Mouse (Mus musculus): Measurements from ENCODE around the gene Etfb. TPM values are rescaled to one million over a fixed set of nuclear protein-coding genes. Genes with fewer than 3 reads are reported as not detected.

Etfb gene
- polyA plus RNA-seq, 1 experiment from 2014 or later: 214 TPM

GRCm38 (mm10) chr7:43447801-43448200 lies 3.9 kb downstream of the Etfb start:
- no peaks in the 10 kb centered on the region for H3K27me3 ChIP-seq
- ChIA-PET POLR2A (no interaction called here), CTCF (no interaction called here)
- ATAC-seq (no peak), DNase-seq (ENCODE audit: low read depth, low spot score) (no peak)
- in situ Hi-C loops (cut with MboI; ENCODE audit: low pct_unique_long_range_greater_than_20kb): loop anchor here (10.0 kb wide), 1 partner anchor 133 kb away; the partner anchor contains the start of gene Zfp715
- no peak for TF ChIP-seq CTCF (IDR thresholded peaks at IDR 0.05)

GRCm38 (mm10) chr7:43448246-43448645 lies 4.4 kb downstream of the Etfb start:
- in situ Hi-C loops (cut with MboI; ENCODE audit: low pct_unique_long_range_greater_than_20kb): loop anchor here (10.0 kb wide), 1 partner anchor 133 kb away; the partner anchor contains the start of gene Zfp715
- TF ChIP-seq CTCF (IDR thresholded peaks at IDR 0.05): no peak
- H3K27me3 ChIP-seq: no peaks in the 10 kb centered on the region
- DNase-seq (ENCODE audit: low read depth, low spot score) (no peak), ATAC-seq (no peak)
- ChIA-PET CTCF (no interaction called here), POLR2A (no interaction called here)

GRCm38 (mm10) chr7:43449811-43450210 lies 5.9 kb downstream of the Etfb start:
- ATAC-seq (no peak), DNase-seq (ENCODE audit: low read depth, low spot score) (no peak)
- no peak for TF ChIP-seq CTCF (IDR thresholded peaks at IDR 0.05)
- no peaks in the 10 kb centered on the region for H3K27me3 ChIP-seq
- in situ Hi-C loops (cut with MboI; ENCODE audit: low pct_unique_long_range_greater_than_20kb): loop anchor here (10.0 kb wide), 1 partner anchor 135 kb away; the partner anchor contains the start of gene Zfp715
- POLR2A ChIA-PET: no interaction called here
- CTCF ChIA-PET: no interaction called here

GRCm38 (mm10) chr7:43451726-43452125 lies 7.8 kb downstream of the Etfb start:
- ATAC-seq: no peak
- no peak for TF ChIP-seq CTCF (IDR thresholded peaks at IDR 0.05)
- in situ Hi-C loops (cut with MboI; ENCODE audit: low pct_unique_long_range_greater_than_20kb): no loop called here
- ChIA-PET POLR2A (no interaction called here), CTCF (no interaction called here)
- H3K27me3 ChIP-seq: no peaks in the 10 kb centered on the region
- DNase-seq (ENCODE audit: low read depth, low spot score): no peak

GRCm38 (mm10) chr7:43452609-43453008 lies 8.7 kb downstream of the Etfb start:
- POLR2A ChIA-PET: no interaction called here
- no peaks in the 10 kb centered on the region for H3K27me3 ChIP-seq
- CTCF ChIA-PET: interaction anchor here (0.6 to 1.5 kb wide), 2 partner anchors 29 to 31 kb away, joined by 3 to 4 read pairs; no protein-coding TSS in a partner anchor
- peak; percentile 74 for TF ChIP-seq CTCF (IDR thresholded peaks at IDR 0.05)
- DNase-seq (ENCODE audit: low read depth, low spot score) (no peak), ATAC-seq (peak; percentile 93)
- in situ Hi-C loops (cut with MboI; ENCODE audit: low pct_unique_long_range_greater_than_20kb): no loop called here

GRCm38 (mm10) chr7:43453599-43454355 lies 9.9 kb downstream of the Etfb start:
- ChIA-PET CTCF (interaction anchor here (0.7 to 1.5 kb wide), 3 partner anchors 16 to 31 kb away, joined by 4 read pairs; no protein-coding TSS in a partner anchor), POLR2A (no interaction called here)
- no peak for DNase-seq (ENCODE audit: low read depth, low spot score)
- no peaks in the 10 kb centered on the region for H3K27me3 ChIP-seq
- no peak for ATAC-seq
- in situ Hi-C loops (cut with MboI; ENCODE audit: low pct_unique_long_range_greater_than_20kb): no loop called here
- TF ChIP-seq CTCF (IDR thresholded peaks at IDR 0.05): no peak

- ATAC-seq: no peak
- no peak for DNase-seq (ENCODE audit: low read depth, low spot score)
- no peak for TF ChIP-seq CTCF (IDR thresholded peaks at IDR 0.05)
- ChIA-PET POLR2A (no interaction called here), CTCF (interaction anchor here (0.7 to 1.4 kb wide), 2 partner anchors 15 to 29 kb away, joined by 4 read pairs; no protein-coding TSS in a partner anchor)
- in situ Hi-C loops (cut with MboI; ENCODE audit: low pct_unique_long_range_greater_than_20kb): no loop called here
- H3K27me3 ChIP-seq: no peaks in the 10 kb centered on the region
Measured at GRCm38 (mm10) chr7:43454371-43454770, 10.5 kb downstream of the Etfb start.

- POLR2A ChIA-PET: no interaction called here
- H3K27me3 ChIP-seq: no peaks in the 10 kb centered on the region
- in situ Hi-C loops (cut with MboI; ENCODE audit: low pct_unique_long_range_greater_than_20kb): no loop called here
- CTCF ChIA-PET: interaction anchor here (1.3 kb wide), 1 partner anchor 40 kb away, joined by 3 read pairs; no protein-coding TSS in a partner anchor
- ATAC-seq (no peak), DNase-seq (ENCODE audit: low read depth, low spot score) (no peak)
- TF ChIP-seq CTCF (IDR thresholded peaks at IDR 0.05): no peak
Measured at GRCm38 (mm10) chr7:43462851-43463250, 19.0 kb downstream of the Etfb start, which contains the start of gene Vsig10l. Gene Vsig10l (plus strand): TSS chr7:43463151.

GRCm38 (mm10) chr7:43463976-43464375 lies 20.1 kb downstream of the Etfb start:
- H3K27me3 ChIP-seq: no peaks in the 10 kb centered on the region
- ATAC-seq (no peak), DNase-seq (ENCODE audit: low read depth, low spot score) (no peak)
- POLR2A ChIA-PET: interaction anchor here (1.2 kb wide), 1 partner anchor 151 kb away, joined by 3 read pairs; the partner anchor contains the start of gene Zfp715
- no peak for TF ChIP-seq CTCF (IDR thresholded peaks at IDR 0.05)
- CTCF ChIA-PET: no interaction called here
- in situ Hi-C loops (cut with MboI; ENCODE audit: low pct_unique_long_range_greater_than_20kb): no loop called here

- ChIA-PET POLR2A (no interaction called here), CTCF (interaction anchor here (2.5 kb wide), 1 partner anchor 42 kb away, joined by 15 read pairs; no protein-coding TSS in a partner anchor)
- DNase-seq (ENCODE audit: low read depth, low spot score) (no peak), ATAC-seq (peak; percentile 20)
- in situ Hi-C loops (cut with MboI; ENCODE audit: low pct_unique_long_range_greater_than_20kb): loop anchor here (5.0 kb wide), 1 partner anchor 183 kb away; no protein-coding TSS in a partner anchor
- H3K27me3 ChIP-seq: no peaks in the 10 kb centered on the region
- TF ChIP-seq CTCF (IDR thresholded peaks at IDR 0.05): no peak
Measured at GRCm38 (mm10) chr7:43464864-43465343, 21.0 kb downstream of the Etfb start.
